Mouse (Mus musculus): ENCODE data around the gene Chst11. TPM values are rescaled to one million over a fixed set of nuclear protein-coding genes. Genes with fewer than 3 reads are reported as not detected.

Gene Chst11
- total and polyA plus RNA-seq, 3 experiments = 3.1 to 10.6 TPM; not detected in 1

- TF ChIP-seq USF1 (IDR thresholded peaks at IDR 0.05; ENCODE audit: low read depth, low read length) (no peak), ZC3H11A (IDR thresholded peaks at IDR 0.05; ENCODE audit: low read depth, low read length) (no peak), CHD2 (IDR thresholded peaks at IDR 0.05; ENCODE audit: low read length) (no peak), POLR2AphosphoS2 (IDR thresholded peaks at IDR 0.05; ENCODE audit: low read length) (no peak)
- 0 out of 4 replicates have a peak, but pooled peaks cover 0 to 4% of the 10 kb centered on the region in 2 experiments for H3K4me1 ChIP-seq (ENCODE audit: control insufficient read depth in 1 of 2, insufficient read depth in 2 of 2, low read length in 2 of 2)
Measured at GRCm38 (mm10) chr10:83064796-83065195, 79.5 kb downstream of the Chst11 start.

DNA sequence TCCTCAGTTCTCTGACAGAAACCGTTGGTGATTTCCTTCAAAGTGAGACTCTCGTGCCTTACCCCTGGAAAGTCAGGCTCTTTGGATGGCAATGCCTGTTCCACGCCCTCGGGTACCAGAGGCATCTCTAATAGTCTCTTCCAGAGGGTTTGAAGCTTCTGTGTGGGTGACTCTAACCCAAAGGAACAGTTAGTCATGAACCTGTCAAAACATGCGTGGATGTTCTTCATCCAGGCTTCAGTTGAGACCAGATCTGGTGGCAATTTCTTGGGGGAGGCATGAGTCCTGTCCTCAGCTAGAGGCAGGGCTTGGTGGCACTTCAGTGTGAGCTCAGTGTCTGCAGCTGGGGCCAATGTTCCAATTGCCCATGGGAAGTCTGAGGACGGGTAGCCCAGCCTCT lies 80.9 kb downstream of the Chst11 start:
- H3K27ac ChIP-seq (ENCODE audit: control insufficient read depth, low read depth, low read length) = no peak overlapping the region
- H3K9ac ChIP-seq (ENCODE audit: control insufficient read depth, low read depth, low read length, poor library complexity, severe bottlenecking) = no peak overlapping the region
- H3K4me3 ChIP-seq (ENCODE audit: control insufficient read depth in 1 of 2, insufficient read depth in 1 of 2, low read depth in 2 of 2, low read length in 2 of 2) = no peak overlapping the region
- TF ChIP-seq SIN3A (IDR thresholded peaks at IDR 0.05; ENCODE audit: low read length) = no peak
- no peak for TF ChIP-seq MYC (IDR thresholded peaks at IDR 0.05; ENCODE audit: low read depth, low read length)
- TF ChIP-seq POLR2AphosphoS5 (IDR thresholded peaks at IDR 0.05; ENCODE audit: borderline replicate concordance, low read depth, low read length) = no peak
- DNase-seq (ENCODE audit: low read depth, low spot score) = no peak
- no peaks in the 10 kb centered on the region for H3K27me3 ChIP-seq (ENCODE audit: control insufficient read depth in 1 of 2, insufficient read depth in 2 of 2, low read length in 2 of 2)
- H3K9me3 ChIP-seq (replicated peaks; ENCODE audit: insufficient read depth, low read length) = no peaks in the 10 kb centered on the region
- no peaks in the 10 kb centered on the region for H3K36me3 ChIP-seq (ENCODE audit: control insufficient read depth in 1 of 2, insufficient read depth in 2 of 2, low read length in 2 of 2)
- no peaks in the 10 kb centered on the region for H3K79me2 ChIP-seq (ENCODE audit: control insufficient read depth, insufficient read depth, low read length, poor library complexity)
- no peaks in the 10 kb centered on the region for H3K4me1 ChIP-seq (ENCODE audit: control insufficient read depth in 1 of 2, insufficient read depth in 2 of 2, low read length in 2 of 2)

More at GRCm38 (mm10) chr10:83064796-83065195, 79.5 kb downstream of the Chst11 start:
- DNase-seq (ENCODE audit: low read depth, low spot score) = no peak
- no peaks in the 10 kb centered on the region for H3K9me3 ChIP-seq (replicated peaks; ENCODE audit: insufficient read depth, low read length)
- H3K27me3 ChIP-seq (ENCODE audit: control insufficient read depth in 1 of 2, insufficient read depth in 2 of 2, low read length in 2 of 2) = no peaks in the 10 kb centered on the region
- no peaks in the 10 kb centered on the region for H3K79me2 ChIP-seq (ENCODE audit: control insufficient read depth, insufficient read depth, low read length, poor library complexity)
- H3K9ac ChIP-seq (ENCODE audit: control insufficient read depth, low read depth, low read length, poor library complexity, severe bottlenecking) = no peak overlapping the region
- H3K27ac ChIP-seq (ENCODE audit: control insufficient read depth, low read depth, low read length) = no peak overlapping the region
- H3K4me3 ChIP-seq (ENCODE audit: control insufficient read depth in 1 of 2, insufficient read depth in 1 of 2, low read depth in 2 of 2, low read length in 2 of 2) = no peak overlapping the region
- no peaks in the 10 kb centered on the region for H3K36me3 ChIP-seq (ENCODE audit: control insufficient read depth in 1 of 2, insufficient read depth in 2 of 2, low read length in 2 of 2)

DNA sequence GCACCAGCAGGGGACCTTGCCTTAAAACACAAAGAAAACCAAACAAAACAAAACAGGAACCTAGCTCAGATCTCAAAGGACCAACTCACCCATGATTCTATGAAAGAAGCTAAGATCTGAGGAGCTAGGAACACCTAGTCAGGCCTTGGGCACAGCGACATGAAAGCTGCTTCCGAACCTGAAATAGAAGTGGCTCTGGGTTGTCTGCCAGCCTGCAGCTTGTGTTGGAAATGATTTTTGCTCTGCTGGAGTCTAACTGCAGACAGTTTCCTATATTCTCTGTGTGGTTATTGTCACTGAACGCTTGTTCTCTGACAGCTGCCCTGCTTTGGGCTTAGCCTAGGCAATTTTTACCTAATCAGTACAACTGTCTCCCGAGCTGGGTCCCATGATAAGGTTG lies 82.0 kb downstream of the Chst11 start:
- no peak for TF ChIP-seq MAX (IDR thresholded peaks at IDR 0.05; ENCODE audit: low read length)
- TF ChIP-seq ZNF384 (IDR thresholded peaks at IDR 0.05; ENCODE audit: low read depth, low read length) = no peak
- no peak for TF ChIP-seq NRF1 (IDR thresholded peaks at IDR 0.05; ENCODE audit: insufficient read depth, low read depth, low read length, poor library complexity, severe bottlenecking)
- TF ChIP-seq ZC3H11A (IDR thresholded peaks at IDR 0.05; ENCODE audit: low read depth, low read length) = no peak
- no peak for TF ChIP-seq ZMIZ1 (IDR thresholded peaks at IDR 0.05; ENCODE audit: low read depth, low read length)
- H3K9me3 ChIP-seq (replicated peaks; ENCODE audit: insufficient read depth, low read length) = no peaks in the 10 kb centered on the region
- no peaks in the 10 kb centered on the region for H3K27me3 ChIP-seq (ENCODE audit: control insufficient read depth in 1 of 2, insufficient read depth in 2 of 2, low read length in 2 of 2)
- H3K79me2 ChIP-seq (ENCODE audit: control insufficient read depth, insufficient read depth, low read length, poor library complexity) = no peaks in the 10 kb centered on the region
- no peak overlapping the region for H3K27ac ChIP-seq (ENCODE audit: control insufficient read depth, low read depth, low read length)
- H3K4me1 ChIP-seq (ENCODE audit: control insufficient read depth in 1 of 2, insufficient read depth in 2 of 2, low read length in 2 of 2) = no peaks in the 10 kb centered on the region
- H3K9ac ChIP-seq (ENCODE audit: control insufficient read depth, low read depth, low read length, poor library complexity, severe bottlenecking) = no peak overlapping the region
- no peak for DNase-seq (ENCODE audit: low read depth, low spot score)
- H3K36me3 ChIP-seq (ENCODE audit: control insufficient read depth in 1 of 2, insufficient read depth in 2 of 2, low read length in 2 of 2) = no peaks in the 10 kb centered on the region
- no peak overlapping the region for H3K4me3 ChIP-seq (ENCODE audit: control insufficient read depth in 1 of 2, insufficient read depth in 1 of 2, low read depth in 2 of 2, low read length in 2 of 2)
